Mouse (Mus musculus) left cerebral cortex, adult 11 months (tissue): ENCODE measurements around the gene Srrt.

Experiments used
- DNase-seq: peaks from one replicate; pipeline ENCODE4 v3.0.0; 2022; ENCODE audit warnings: low spot score

Srrt gene

DNA sequence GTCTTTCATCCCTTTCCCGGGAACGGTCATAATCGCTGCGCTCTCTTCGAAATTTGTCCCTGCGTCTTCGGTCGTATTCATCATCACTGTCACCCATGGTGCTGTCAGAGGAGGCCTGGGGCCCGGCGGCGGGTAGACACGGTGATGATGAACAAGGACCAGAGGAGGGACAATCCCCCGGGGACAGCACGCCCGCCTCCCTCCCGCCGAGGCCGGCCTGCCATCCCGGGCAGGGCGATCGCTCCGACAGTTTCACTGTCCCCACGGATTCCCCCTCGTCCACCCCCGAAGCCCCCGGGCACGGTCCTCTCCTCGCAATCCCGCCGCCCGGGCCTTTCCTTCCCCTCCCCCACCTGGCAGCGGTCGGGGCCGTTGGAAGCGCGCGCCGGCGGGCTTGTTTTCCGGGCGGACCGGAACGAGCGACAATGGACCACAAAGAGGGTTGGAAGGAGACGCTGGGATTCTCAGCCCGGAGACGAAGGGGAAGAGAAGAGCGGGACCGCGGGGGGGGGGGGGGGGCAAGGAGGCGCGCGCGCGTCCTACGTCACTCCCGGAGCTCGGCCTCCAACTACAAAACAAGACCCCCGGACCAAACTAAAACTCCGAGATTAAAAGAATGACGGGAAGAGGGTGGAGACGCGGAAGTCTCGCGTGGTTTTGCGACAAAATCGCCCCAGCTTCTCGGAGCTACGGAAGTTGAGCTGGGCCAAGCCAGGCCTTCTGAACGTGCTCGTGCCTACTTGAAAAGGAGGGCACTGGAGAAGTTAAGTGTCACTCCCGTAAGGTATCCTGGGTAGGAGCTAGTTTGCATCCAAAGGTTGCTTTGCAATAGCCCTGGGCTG, at the start of gene Srrt:
Gene Srrt (minus strand): TSS at position 604 of the 842 bp plus-strand sequence.
- peak; percentile 86 for DNase-seq

DNA sequence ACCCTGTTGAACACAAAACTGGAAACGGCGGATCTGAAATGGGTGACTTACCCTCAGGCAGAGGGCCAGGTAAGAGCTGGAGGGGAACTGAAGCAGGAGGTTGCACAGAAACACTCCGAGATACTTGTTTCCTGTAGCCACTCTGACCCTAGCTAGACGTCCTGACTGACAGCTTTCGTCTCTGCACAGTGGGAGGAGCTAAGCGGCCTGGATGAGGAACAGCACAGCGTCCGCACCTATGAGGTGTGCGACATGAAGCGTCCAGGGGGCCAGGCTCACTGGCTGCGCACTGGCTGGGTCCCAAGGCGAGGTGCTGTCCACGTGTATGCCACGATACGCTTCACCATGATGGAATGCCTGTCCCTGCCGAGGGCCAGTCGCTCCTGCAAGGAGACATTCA, 46.6 kb upstream of the Srrt start:
- DNase-seq, result no peak

DNA sequence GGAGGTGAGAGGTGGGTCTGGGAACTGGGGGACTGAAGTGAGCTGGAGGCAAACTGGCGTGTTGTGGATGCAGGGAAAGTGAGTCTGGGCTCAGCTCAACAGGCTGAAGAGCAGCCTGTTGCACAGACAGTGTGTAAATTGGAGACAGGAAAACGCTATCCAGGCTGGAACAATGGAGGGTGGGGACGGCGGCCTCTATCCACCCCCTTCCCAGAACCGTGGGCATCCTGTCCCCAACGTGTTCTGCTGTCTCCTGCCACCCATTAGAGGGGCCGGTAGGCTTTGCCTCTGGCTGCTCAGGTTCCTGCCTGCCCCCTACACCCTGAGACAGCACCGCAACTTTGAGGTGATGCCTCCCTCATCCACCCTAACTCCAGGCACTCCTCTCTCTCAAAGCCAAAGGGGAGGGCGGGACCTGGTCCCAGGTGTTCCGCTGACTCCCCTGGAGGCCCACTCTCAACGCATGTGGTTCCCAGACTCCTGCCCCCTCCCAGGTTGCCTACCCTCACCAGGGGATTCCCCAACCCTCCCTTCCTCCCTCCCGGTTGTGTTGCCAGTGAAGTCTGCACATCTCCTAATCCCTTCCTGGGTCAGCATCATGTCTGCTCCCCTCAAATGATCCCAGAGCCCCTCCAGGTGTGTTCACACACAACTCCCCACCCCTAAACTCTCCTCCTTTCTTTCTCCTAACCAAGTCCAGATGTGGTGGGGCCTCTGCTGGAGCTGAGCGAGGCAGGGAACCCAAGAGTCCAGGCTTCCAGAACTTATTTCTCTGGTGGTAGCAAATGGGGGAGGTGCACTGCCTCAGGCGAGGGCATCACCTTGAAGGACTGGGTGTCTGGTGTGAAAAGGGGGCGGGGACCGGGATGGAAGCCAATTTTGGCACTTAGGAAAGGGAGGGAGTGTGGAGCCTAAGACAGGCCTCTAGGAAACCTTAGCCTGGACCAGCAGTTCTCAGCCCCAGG, 44.8 kb upstream of the Srrt start:
- no peak for DNase-seq

DNA sequence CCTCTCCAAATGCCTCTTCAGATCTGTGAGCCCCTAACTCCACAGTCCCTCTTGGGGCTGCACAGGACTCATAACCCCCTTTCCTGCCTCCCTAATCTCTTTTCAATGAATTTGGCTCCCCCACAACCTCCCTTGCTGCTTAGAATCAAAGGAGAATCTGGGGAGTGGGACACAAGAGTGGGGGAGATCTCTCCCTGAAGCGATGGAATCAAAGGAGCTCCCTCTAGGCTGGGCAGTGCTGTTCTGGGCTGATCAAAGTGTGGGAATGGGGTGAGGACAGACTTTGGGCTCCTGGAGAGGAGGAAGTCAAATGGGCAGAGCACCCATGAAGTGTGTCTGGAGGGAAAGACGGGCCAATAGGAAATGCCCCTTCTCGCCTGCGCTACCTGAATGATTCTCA, 43.9 kb upstream of the Srrt start:
- no peak for DNase-seq

DNA sequence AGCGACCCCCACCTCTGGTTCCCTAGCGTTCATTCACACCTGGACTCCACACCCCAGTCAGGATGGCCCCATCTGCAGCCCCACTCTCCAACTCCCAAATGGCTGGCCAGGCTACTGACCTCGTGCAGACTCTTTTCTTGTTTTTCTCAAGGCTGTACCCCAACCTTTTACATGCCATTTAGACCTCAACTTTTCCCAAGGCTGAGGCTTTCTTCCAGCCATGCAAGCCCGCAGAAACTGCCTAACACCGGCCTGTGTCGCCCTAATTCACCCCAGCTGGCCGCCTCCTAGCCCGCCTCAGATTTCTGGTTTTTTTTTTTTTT, 43.5 kb upstream of the Srrt start:
- DNase-seq, result no peak

DNA sequence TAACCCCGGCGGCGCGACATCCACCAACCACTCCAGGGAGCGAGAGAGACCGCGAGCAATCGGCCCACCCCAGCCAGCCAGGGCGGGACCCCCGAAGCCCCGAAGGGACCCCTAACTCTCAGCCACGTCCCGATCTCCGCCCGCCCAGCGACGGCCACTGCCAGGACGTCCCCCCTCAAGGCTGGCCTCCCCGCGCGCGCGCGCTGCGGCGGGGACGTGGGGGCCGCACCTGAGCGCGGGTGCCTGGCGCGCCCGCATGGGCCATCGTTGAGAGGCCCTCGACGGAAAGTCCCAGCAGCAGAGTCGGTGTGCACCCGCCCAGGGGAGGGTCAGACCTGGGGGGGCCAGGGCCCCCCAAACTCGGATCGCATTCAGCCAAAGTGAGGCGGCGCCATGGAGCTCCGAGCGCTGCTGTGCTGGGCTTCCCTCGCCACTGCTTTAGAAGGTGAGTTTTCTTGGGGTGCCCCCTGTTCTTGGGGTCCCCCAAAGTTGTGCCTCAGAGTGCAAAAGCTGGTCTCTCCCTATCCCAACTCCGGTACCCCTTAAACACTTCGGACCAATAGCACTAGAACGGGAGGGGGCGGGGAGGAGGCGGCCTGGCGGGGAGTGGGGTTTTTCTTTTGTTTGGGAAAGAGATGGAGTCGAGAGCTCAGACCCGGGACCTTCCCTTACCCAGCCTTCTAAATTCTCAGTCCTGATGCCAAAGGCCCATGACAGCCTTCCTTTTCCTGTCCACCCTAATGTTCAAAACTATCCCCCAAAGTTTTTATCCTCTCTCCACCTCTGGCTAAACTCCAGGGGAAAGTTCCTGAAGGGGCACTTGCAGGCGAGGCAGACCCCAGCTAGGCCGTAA, 43.0 kb upstream of the Srrt start:
- no peak for DNase-seq

DNA sequence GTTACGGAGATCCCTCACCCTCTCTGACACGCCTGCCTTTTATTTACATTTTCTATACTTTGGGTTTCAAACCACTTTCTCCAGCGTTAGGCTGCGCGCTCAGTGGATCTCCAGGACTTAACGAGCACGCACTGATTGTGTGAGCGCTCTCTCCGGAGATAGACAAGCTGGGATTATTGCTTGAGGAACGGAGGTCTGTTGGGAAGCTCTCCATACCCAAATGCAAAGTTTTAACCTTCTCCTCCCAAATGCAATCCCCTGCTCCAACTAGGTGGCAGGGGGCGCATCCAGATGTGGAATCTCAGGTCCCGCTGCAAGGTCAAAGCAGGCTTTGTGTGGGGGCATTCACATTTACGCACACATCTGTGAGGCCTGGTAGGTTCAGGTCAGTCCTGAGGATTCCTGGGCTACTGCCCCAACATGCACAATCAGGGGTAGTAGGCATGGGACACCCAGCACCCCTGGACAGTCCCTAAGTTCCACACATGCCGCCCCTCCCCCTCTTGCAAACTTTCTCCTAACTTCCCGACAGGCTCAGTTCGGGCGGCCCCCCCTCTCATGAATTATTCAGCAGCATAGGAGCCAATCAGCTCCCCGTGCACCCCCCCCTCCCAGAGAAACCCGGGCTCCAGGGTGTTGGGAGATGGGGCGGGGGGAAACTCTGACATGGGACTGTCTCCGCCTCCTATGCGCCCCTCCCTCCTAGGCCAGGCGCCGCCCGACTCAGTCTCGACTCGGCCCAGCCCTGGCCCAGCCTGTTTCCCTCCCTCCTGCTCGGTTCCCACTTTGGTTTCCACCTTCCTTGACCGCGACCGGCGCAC, 42.1 kb upstream of the Srrt start, which contains the start of gene Ephb4:
Gene Ephb4 (plus strand): TSS at position 726 of the 821 bp plus-strand sequence.
- no peak for DNase-seq

DNA sequence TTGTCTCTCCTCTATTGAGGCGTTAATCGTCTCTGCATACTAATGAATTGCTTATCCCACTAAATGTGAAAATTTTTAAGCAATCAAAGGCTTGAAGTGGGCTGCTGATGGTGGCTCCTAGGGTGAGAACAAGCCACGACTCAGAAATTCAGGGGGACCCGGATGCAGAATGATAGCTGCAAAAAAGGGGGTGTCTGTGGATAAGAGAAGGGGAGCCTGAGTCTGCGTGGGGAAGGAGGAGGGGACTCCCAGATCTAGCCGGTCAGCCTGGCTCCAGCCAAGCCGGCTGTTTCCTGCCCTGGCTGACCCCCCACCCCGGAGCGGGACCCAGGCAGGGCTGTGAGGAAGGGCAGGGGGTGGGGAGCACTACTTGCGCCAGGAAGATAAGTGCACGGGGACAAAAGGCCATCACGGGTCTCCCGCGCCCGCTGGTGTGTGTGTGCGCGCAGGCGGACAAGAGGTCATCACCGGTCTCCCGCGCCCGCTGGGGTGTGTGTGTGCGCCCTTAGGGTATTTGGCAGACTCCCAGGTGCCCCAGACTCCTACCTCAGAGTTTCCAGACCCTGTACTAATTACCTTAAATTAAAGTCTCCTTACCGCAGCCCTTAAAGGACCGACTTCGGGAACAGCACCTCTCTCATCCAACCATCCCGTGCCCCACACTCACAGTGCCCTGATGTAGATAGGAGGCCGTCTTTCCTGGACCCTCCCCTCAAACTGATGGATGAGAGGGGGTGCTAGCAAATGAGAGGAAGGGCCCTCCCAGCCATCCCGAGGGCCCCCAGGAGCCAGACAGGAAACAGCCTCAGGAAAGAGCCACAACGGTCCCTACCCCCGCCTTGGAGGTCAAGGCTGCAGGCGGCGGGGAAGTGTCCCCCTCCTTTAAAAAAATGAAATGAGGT, 41.3 kb upstream of the Srrt start:
- no peak for DNase-seq

DNA sequence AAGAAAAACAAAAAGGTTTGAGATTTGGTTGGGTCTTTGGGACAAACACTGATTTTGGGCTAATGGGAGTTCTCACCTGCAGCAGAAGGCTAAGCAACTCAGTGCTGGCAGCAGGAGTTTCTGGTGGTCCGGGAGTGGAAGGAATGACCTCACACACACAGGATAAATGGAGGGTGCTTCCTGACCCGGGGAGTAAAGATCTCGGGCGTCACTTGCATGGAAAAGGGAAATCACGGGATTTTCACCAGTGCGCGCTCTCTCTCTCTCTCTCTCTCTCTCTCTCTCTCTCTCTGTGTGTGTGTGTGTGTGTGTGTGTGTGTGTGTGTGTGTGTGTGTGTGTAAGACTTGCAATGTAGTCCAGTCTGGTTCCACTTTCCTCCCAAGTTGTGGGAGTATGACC, 40.4 kb upstream of the Srrt start:
- no peak for DNase-seq

DNA sequence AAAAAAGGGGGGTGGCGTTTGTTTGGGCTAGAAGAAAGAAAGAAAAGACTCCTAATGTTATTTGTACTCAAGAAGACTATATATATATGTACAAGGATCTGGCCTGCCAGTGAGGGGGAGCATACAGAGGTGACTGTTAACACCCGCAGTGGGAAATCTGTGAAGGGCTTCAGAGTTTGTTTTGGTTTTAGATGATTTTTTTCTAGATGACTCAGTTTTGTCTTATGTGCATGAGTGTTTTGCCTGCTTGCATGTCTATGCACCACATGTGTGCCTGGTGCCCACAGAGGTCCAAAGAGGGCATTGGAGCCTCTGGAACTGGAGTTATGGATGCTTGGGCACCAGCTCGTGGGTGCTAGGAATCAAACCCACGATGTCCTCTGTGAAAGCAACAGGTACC, 39.5 kb upstream of the Srrt start:
- no peak for DNase-seq

DNA sequence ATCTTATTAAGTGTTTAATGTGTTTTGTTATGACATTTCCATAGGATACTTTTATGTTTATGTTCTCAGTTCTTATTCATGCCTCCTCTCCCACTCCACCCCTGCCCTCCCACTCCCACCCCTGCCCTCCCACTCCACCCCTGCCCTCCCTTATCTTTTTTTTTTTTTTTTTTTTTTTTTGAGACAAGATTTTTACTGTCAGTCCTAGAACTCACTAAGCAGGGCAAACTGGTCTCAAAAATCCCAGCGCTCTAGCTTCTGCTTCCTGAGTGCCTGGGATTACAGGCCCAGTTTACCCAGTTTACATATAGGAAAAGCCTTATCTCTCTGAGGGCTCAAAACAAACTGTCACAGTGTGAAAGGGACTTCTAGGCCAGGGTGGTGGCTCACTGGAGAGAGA, 38.9 kb upstream of the Srrt start:
- no peak for DNase-seq

DNA sequence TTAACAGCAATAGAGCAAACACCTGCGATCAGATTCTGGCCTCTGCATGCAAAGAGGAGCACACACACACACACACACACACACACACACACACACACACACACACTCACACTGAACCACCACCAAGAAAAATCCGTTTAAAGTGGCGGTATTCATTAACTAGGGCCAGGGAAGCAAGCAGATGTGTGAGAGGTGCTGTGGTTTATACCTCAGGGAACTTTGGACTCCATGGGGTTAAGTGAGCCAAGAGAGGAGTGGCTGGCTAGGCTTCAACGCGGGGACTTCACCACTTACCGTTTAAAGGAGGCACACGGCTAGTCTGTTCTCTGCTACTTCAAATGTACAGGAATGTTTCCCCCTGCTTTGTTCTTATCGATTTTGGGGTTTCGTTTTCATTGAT, 38.3 kb upstream of the Srrt start:
- DNase-seq, result no peak

DNA sequence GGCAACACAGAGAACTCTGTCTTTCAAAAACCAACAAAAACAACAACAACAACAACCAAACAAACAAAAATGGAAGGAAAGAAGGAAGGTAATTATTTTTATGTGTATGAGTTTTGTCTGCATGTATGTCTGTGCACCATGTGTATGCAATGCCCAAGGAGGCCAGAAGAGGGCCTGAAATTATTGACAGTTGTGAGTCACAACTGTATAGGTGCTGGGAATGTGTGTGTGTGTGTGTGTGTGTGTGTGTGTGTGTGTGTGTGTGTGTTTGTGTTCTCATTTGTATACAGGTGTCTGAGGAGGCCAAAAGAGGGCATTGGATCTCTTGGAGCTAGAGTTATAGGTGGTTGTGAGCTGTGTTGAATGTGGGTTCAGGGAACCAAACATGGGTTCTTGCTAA, 36.4 kb upstream of the Srrt start:
- no peak for DNase-seq

DNA sequence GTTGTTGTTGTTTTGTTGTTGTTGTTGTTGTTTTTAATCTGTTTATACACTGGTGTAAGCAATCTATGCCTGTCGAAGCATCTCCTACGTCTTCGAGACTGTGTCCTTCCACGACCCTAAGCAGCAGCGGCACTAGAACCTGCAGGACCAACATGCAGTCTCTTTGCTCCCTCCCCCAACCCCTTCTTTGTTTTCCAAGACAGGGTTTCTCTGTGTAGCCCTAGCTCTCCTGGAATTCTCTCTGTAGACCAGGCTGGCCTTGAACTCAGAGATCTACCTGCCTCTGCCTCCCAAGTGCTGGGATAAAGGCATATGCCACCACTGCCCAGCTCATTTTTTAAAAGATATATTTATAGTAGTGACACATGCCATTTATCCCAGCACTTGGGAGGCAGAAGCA, 35.9 kb upstream of the Srrt start:
- DNase-seq, result no peak

DNA sequence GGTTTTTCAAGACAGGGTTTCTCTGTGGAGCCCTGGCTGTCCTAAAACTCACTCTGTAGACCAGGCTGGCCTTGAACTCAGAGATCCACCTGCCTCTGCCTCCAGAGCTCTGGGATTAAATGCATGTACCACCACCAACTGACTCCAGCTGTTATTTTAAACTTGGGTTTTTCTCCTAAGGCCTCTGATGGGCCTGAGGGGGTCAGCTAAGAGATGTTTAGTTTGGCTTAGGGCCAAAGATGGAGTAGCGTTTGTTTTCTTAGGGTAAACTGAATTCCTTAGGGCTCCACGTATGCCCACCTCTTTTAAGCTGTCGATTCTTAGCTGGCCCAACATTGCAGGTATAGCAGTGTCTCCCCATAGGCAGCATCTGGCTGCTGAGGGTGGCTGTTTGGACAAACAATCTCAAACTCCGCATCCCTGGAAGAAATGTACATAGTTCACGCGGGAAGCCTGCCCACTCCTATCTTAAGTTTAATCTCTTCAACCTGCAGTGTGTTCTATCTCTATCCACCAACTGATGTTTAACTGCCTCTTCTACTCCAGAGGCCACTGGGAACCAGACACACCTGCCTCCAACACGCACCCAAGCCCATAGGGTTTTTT, 35.0 kb upstream of the Srrt start:
- no peak for DNase-seq

DNA sequence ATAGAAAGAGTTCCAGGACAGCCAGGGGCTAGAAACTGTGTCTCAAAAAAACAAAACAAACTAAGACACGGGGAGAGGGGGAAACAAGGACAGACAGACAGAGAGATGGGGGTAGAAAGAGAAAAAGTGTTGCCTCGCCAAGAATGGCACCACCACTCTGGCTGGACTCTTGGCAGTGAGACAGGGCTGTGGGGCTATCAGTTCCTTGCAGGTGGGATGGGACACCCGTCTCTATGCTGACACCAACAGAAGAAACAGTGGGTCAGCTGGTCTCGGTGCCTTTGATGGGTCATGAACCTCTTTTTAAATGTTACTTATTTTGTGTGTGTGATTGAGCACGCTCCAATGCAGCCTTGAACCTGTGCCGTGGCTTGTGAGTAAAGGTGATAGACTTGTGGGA, 32.7 kb upstream of the Srrt start:
- DNase-seq, result no peak

DNA sequence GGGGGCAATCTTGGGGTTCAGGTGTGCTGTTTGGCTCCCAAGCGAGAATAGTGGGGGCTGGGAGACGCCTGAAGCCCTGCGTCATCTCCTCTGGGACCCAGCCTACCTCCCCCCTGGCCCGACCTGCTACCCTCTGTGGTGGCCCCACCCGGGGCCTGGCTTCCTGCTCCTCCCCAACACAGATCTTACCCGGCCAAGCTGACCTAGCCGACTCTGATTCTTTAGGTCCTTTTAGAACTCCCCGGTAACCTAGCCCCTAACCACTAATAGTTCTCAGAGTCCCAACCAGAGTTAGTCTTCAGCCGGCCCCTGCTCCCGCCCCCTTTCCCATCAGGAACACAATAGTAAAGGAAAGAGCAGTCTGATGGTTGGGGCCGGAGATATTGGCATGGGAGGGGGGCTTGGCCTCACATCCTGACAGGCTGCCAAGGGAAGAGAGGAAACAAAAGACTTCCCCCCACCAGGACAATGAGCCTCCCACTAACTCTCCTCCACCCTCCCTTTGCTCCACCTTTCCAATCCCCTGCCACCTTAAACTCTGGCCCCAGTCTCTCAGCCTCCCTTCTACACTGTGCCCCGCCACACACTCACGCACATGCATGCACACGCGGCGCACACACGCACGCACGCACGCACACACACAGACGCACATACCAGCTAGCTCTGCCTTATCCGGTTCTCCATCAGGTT, 32.0 kb upstream of the Srrt start:
- no peak for DNase-seq

DNA sequence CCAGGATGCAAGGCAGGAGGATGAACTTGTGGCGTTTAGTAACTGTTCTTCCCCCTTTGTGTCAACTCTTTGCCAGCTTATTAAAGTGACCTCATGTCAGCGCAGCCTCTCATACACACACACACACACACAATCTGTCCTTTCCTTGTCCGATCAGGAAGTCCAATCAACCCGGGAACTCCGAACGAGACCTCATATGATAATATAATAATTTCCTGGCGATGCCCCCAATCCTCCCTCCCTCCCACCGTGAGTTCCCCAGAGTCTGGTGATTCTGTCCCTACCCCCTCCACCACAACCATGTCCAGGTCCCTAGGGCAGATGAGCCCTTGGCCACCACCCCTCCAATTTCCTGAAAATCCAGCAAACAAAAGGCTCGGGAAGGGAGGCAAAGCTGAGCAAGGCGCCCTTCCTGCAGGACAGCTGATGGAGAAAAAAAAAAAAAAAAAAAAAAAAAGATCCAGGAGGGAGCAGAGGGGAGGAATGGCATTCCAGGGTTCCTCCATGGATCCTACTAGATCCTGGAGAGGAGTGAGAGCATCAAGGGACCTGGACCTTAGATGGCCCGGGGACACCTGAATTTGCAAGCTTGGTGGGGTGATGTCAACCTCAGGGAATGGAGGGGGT, 31.3 kb upstream of the Srrt start:
- DNase-seq, result no peak

DNA sequence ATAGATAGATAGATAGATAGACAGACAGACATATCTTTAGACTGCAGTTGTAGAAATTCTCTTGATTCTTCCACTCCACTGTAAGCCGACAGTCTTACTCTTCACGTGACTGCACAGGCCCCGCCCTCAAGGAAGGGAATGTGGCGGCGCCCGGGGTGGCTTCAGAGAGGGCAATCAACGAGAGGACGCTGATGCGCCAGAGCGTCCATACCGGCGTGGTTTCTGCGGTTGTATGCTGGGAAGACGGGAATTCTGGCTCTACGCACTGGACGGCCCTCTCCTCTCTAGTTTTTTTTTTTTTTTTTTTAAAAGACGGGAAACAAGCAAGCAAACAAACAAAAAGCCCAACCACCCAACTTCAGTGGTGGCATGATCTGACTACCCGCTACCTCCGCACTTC, 30.8 kb upstream of the Srrt start:
- peak; percentile 86 for DNase-seq
